Mouse (Mus musculus): Measurements from ENCODE around the gene Myom1. TPM values are rescaled to one million over a fixed set of nuclear protein-coding genes. Genes with fewer than 3 reads are reported as not detected.

Gene Myom1
- total and polyA plus RNA-seq, 2 experiments from 2014 or later = 0.60 to 1.2 TPM

DNA sequence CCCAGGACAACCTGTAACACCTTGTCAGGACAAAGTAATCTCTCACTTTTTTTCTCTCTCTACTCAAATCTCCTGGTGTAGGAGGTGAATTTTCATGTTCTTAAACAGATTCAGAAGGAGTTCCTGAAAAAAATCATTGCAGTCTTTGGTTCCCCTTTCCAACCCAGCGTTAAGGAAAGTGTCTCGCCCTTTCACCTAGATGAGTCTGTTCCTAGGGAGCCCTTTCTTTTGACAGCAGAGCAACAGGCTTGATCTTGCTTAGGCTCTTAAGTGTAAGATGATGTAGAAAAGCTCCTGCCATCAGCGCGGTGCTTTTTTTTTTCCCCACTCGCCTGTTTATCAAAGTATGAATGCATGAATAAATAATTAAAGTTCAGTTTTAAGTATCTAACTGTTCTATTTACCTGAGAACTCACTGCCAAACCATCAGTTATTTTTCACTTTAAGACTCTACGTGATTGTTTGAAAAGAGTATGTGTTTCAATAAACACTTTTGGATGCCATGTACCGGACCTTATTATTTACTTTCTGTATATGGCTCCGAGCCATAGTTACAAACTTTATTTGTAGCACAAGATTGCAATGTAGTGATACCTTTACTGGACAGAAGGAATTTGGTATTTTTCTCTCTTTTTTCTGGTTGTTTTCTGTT, 94.2 kb downstream of the Myom1 start:
- H3K4me1 ChIP-seq (ENCODE audit: insufficient read depth, low read length) = no peaks in the 10 kb centered on the region
- H3K36me3 ChIP-seq (ENCODE audit: insufficient read depth, low read length) = no peaks in the 10 kb centered on the region
- DNase-seq (ENCODE audit: low spot score) = no peak
- TF ChIP-seq CTCF (IDR thresholded peaks at IDR 0.05) = no peak
- H3K27me3 ChIP-seq (ENCODE audit: insufficient read depth, low read length) = no peaks in the 10 kb centered on the region
- no peak for ATAC-seq (ENCODE audit: low FRiP score)
- 87% methylated on average over 8 of the region's 8 CpGs for whole genome bisulfite sequencing
- no peaks in the 10 kb centered on the region for H3K9me3 ChIP-seq (ENCODE audit: low read length)
- no peak overlapping the region for H3K9ac ChIP-seq (replicated peaks; ENCODE audit: low read length, poor library complexity, severe bottlenecking)
- H3K4me3 ChIP-seq (ENCODE audit: low read depth, low read length) = no peak overlapping the region
- H3K27ac ChIP-seq (ENCODE audit: low read depth, low read length) = no peak overlapping the region
- no peak overlapping the region for H3K4me2 ChIP-seq (ENCODE audit: low read depth, low read length, poor library complexity, severe bottlenecking)

DNA sequence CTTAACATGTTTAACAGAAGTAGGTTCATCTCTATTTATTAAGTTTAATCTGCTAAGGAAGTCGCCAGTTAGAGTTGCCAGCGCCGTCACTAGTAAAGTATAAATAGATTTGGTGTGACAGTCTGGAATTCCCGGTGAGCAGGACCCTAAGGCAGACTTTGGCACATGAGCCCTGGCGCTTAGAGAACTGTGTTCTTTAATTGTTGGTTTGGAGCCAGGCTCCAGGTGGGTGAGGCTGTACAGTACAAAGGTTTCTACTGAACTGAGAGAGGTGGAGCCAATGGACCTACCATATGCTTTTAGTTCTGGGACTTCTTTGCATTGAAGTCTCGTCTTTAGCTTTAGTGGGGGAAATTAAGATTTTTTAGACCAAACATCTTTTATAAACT, 94.8 kb downstream of the Myom1 start:
- no peak for TF ChIP-seq CTCF (IDR thresholded peaks at IDR 0.05)
- 82% methylated on average over 6 of the region's 6 CpGs for WGBS
- Histone ChIP-seq H3K27ac (ENCODE audit: low read depth, low read length) (no peak overlapping the region), H3K36me3 (ENCODE audit: insufficient read depth, low read length) (no peaks in the 10 kb centered on the region), H3K27me3 (ENCODE audit: insufficient read depth, low read length) (no peaks in the 10 kb centered on the region), H3K9me3 (ENCODE audit: low read length) (no peaks in the 10 kb centered on the region), H3K4me3 (ENCODE audit: low read depth, low read length) (no peak overlapping the region), H3K4me1 (ENCODE audit: insufficient read depth, low read length) (no peaks in the 10 kb centered on the region), H3K4me2 (ENCODE audit: low read depth, low read length, poor library complexity, severe bottlenecking) (no peak overlapping the region), H3K9ac (replicated peaks; ENCODE audit: low read length, poor library complexity, severe bottlenecking) (no peak overlapping the region)
- DNase-seq (ENCODE audit: low spot score) (no peak), ATAC-seq (ENCODE audit: low FRiP score) (no peak)

DNA sequence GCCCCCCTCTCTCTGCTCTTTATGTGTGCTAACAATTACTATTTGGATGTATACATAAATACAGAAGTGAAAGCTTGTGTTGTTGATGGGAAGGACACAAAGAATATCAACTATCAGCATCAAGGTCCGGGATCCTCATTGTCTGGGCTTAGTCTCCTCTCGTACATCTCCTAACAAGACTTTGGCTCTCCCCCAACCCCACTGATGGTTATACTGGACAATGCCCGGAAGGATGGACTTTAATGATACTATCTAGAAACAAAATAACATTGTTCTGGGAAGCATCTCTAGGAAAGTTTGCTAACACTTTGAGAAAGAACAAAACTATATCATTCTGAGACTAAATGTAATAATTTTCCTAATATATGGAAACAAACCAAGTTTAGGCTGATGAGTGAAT, 96.2 kb downstream of the Myom1 start:
- no peak overlapping the region for H3K4me3 ChIP-seq (ENCODE audit: low read depth, low read length)
- H3K27ac ChIP-seq (ENCODE audit: low read depth, low read length) = no peak overlapping the region
- H3K27me3 ChIP-seq (ENCODE audit: insufficient read depth, low read length) = no peaks in the 10 kb centered on the region
- WGBS = 88% methylated on average over 3 of the region's 3 CpGs
- TF ChIP-seq CTCF (IDR thresholded peaks at IDR 0.05) = no peak
- ATAC-seq (ENCODE audit: low FRiP score) = no peak
- no peak for DNase-seq (ENCODE audit: low spot score)
- H3K4me2 ChIP-seq (ENCODE audit: low read depth, low read length, poor library complexity, severe bottlenecking) = no peak overlapping the region
- H3K36me3 ChIP-seq (ENCODE audit: insufficient read depth, low read length) = no peaks in the 10 kb centered on the region
- no peaks in the 10 kb centered on the region for H3K9me3 ChIP-seq (ENCODE audit: low read length)
- no peak overlapping the region for H3K9ac ChIP-seq (replicated peaks; ENCODE audit: low read length, poor library complexity, severe bottlenecking)
- no peaks in the 10 kb centered on the region for H3K4me1 ChIP-seq (ENCODE audit: insufficient read depth, low read length)

DNA sequence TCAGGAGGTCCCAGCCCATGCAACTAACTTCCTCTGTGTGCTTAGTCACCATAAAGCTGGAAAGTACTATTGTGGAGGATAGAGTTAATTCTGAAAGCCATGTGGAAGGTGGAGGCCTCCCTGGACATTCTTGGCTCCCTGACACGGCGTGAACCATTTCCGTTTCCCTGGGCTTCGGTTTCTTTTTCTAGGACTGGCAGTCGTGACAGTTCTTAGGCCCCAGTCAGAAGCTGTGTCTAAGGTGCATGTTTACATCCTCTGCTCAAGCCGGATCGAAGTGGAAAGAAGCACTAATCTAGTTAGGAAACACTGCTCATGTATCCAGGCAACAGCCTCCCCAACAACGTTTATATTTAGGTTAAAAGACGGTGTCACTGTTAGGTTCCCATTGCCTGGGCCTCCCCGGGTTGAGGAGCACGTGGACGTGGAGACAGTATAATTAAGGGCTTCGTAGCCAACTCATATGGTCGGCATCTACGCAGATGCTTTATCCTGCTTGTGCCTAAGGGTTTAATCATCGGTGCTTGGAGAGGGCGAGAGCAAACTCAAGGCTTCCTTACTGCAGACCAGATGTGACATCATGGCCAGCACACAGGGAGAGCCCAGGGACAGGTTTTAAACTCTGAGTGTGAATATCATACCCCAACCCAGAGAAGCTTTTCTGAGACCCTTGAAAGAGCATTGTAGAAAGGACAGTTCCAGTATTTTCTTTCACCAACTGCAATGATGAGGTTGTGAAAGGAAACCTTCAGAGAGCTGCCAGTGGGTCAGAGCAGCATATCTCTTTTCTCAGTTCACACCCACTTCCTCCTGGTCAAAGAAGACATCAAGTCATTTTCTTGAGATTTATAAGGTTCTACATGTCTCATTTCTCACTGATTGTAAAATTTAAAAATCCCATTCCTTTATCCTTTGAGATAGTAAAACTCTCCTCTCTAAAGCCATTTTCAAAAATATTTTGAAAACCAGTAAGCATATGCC, 100.4 kb downstream of the Myom1 start:
- Histone ChIP-seq H3K4me1 (ENCODE audit: insufficient read depth, low read length) (no peaks in the 10 kb centered on the region), H3K4me3 (ENCODE audit: low read depth, low read length) (no peak overlapping the region), H3K27me3 (ENCODE audit: insufficient read depth, low read length) (no peaks in the 10 kb centered on the region), H3K4me2 (ENCODE audit: low read depth, low read length, poor library complexity, severe bottlenecking) (no peak overlapping the region), H3K9me3 (ENCODE audit: low read length) (no peaks in the 10 kb centered on the region), H3K27ac (ENCODE audit: low read depth, low read length) (no peak overlapping the region), H3K9ac (replicated peaks; ENCODE audit: low read length, poor library complexity, severe bottlenecking) (no peak overlapping the region), H3K36me3 (ENCODE audit: insufficient read depth, low read length) (no peaks in the 10 kb centered on the region)
- no peak for ATAC-seq (ENCODE audit: low FRiP score)
- no peak for DNase-seq (ENCODE audit: low spot score)
- 49% methylated on average over 17 of the region's 17 CpGs for WGBS
- TF ChIP-seq CTCF (IDR thresholded peaks at IDR 0.05) = no peak

DNA sequence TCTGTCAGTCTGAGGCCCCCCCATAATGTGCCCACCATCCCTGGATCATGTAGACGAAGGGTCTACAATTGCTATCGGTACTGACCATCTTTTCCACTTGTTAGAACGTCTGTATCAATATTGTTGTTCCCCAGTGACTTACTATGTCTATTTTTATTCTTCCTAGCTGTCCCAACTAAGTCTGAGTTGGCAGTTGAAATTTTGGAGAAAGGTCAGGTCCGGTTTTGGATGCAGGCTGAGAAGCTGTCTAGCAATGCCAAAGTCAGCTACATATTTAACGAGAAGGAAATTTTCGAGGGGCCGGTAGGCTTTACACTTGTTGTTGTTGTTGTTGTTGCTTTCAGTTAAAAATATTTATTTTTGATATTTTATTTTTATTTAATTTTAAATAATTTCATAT, 102.9 kb downstream of the Myom1 start:
- Histone ChIP-seq H3K4me2 (ENCODE audit: low read depth, low read length, poor library complexity, severe bottlenecking) (no peak overlapping the region), H3K4me1 (ENCODE audit: insufficient read depth, low read length) (no peaks in the 10 kb centered on the region), H3K9ac (replicated peaks; ENCODE audit: low read length, poor library complexity, severe bottlenecking) (no peak overlapping the region), H3K9me3 (ENCODE audit: low read length) (no peaks in the 10 kb centered on the region), H3K27ac (ENCODE audit: low read depth, low read length) (no peak overlapping the region), H3K4me3 (ENCODE audit: low read depth, low read length) (no peak overlapping the region), H3K36me3 (ENCODE audit: insufficient read depth, low read length) (no peaks in the 10 kb centered on the region), H3K27me3 (ENCODE audit: insufficient read depth, low read length) (no peaks in the 10 kb centered on the region)
- DNase-seq (ENCODE audit: low spot score) (no peak), ATAC-seq (ENCODE audit: low FRiP score) (no peak)
- TF ChIP-seq CTCF (IDR thresholded peaks at IDR 0.05) = no peak
- 92% methylated on average over 7 of the region's 7 CpGs for WGBS

DNA sequence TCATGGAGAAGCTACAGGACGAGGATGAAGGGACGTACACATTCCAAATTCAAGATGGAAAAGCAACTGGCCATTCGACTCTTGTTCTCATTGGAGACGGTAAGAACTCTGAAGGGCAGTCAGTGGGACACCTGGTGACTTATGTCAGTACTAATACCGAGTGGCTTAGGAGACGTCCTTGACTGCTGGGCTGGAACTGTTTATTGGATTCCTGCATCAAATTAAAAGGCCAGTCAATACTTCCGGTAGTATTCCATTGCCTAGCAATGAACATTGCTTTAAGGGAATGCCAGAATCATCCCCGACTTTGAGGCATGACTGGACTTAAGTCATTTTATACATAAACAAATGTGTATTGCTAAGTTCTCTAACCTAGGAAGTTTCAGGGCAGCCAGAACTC, 103.8 kb downstream of the Myom1 start:
- Histone ChIP-seq H3K9ac (replicated peaks; ENCODE audit: low read length, poor library complexity, severe bottlenecking) (no peak overlapping the region), H3K4me2 (ENCODE audit: low read depth, low read length, poor library complexity, severe bottlenecking) (no peak overlapping the region), H3K9me3 (ENCODE audit: low read length) (no peaks in the 10 kb centered on the region), H3K27ac (ENCODE audit: low read depth, low read length) (no peak overlapping the region), H3K4me3 (ENCODE audit: low read depth, low read length) (no peak overlapping the region), H3K27me3 (ENCODE audit: insufficient read depth, low read length) (no peaks in the 10 kb centered on the region), H3K4me1 (ENCODE audit: insufficient read depth, low read length) (no peaks in the 10 kb centered on the region), H3K36me3 (ENCODE audit: insufficient read depth, low read length) (no peaks in the 10 kb centered on the region)
- no peak for TF ChIP-seq CTCF (IDR thresholded peaks at IDR 0.05)
- ATAC-seq (ENCODE audit: low FRiP score) (no peak), DNase-seq (ENCODE audit: low spot score) (no peak)
- 78% methylated on average over 8 of the region's 8 CpGs for WGBS

All from midbrain, postnatal 0 days (tissue).